Mouse (Mus musculus) thymus, postnatal 14 days (tissue): ENCODE results near the gene Olfr220.

ENCODE experiments used
- DNase-seq: peaks from one replicate; pipeline ENCODE4 v3.0.0; 2021

Gene Olfr220

DNA sequence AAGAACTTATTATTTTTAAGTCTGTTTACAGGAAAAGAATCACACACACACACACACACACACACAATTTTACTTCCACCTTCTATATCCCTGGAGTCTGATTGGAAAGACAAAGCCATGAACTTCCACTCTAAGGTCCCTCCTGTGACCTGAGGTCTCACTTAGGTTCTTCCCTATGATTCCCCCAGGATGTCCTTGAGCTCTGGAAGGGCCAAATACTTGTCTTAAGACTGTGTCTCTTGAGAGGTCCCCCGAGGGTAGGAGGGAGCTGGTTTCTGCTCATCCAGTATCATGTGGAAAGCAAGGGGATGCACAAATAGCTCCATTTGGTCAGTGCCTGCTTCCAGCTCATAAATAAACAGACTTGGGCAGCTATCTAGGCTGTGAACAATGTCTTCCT is at the start of gene Olfr220:
Olfr220 (plus strand) TSS at position 301 of the 400 bp plus-strand sequence.
- DNase-seq, result no peak

DNA sequence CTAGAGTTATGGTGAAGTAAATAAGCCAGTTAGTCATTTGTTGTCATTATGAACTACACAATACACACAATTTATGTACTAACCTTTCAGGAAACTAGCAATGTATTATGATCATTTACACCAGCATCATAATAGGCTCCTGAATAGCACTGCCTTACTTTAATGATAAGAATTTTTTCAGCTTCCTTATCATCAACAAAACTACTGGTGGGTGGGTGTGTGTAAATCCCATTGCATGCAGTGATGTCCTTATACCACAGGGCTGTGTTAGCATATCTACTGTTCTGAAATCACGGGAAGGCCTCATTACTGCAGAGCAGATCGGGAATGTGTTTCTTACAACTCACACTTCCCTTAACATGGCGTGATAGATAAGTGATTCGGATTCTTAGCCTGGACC is 18.9 kb upstream of the Olfr220 start:
- no peak for DNase-seq

DNA sequence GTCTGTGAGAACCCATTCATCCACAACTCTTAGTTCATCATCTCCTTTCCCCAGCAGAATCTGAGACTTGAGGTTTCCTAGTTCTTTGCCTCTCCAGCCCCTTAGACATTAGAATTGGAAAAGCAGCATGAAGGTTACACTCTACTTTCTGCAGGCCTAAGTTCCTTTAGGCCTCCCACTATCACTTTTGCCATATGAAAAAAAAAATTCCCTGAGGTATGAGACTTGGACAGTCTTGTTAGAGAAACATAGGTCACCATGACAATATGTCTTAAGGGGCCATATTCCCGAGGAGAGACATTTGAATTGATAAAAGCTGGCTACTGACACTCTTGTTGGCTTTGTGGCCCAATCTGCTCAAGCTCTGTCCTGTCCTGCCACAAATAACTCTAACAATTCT is 18.1 kb upstream of the Olfr220 start, which contains the start of gene Olfr414:
Olfr414 (plus strand) TSS at position 301 of the 400 bp plus-strand sequence.
- no peak for DNase-seq

DNA sequence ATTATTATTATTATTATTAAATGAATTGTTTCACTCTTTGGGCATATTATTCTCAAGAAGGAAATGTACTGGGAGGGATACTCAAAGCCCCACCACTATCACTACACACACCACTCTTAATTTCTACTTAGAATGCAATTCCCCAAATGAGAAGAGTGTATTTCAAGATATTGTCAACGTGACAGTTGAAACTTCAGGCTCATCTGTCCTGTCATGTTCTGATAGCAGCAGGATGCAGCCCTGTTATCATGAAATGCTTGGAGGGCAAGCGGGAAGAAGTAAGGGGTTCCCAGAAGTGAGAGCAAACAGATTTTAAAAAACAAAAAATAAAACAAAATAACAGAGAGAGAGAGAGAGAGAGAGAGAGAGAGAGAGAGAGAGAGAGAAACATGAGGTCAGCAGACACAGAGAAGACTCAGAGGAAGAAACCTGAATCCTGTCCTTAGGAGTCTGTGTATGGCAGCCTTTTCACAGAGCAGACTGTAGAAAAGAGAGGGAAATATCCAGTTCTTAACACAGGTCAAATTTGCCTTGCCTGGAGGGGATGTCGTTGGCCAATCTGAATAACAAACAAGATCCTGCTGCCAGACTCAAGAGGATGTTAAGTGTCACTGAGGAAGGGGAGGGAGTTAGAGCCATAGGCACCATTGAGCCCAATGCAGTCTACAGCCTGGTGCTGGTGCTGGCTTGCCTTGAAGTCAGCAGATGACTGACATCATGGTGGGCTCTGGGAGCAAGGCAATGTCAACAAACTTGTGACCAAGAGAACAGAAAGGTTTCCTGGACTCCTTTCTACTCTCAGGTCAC is 15.5 kb upstream of the Olfr220 start:
- no peak for DNase-seq

DNA sequence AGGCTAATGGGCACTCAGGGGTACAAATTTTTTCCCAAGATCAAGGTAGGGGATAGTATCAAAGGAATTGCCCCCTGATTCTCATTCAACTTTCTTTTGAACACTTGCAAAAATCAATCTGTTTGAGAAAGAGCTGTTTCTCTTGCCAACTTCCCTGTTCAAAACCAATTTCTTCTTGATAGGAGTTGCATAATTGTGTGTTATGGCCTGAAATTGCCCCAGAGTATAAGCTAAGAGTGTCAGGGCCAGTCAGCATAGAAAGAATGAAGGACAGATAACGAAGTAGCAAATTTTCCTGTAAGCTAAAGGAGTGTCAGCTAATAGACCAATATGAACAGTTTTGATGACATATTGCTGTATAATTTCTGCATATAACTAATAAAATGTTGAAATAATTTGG is 14.5 kb upstream of the Olfr220 start:
- no peak for DNase-seq

DNA sequence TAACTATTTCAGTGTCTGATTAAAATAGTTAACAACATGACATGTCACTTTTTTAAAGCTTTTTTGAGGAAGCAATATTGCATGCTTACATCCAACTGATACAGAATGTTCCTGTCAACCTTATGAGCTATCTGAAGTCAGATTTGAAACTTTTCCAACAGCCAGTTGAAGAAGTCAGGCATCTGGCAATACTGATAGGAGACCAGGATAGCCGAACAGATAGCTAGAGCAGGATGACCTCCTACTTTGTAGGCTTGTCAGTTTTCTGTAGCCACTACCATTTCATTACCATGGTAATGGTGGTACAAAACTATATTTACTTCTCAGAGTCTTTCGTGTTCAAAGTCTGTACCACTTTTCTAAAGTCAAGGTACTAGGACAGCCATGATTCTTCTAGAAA is 13.5 kb upstream of the Olfr220 start:
- DNase-seq, result no peak

DNA sequence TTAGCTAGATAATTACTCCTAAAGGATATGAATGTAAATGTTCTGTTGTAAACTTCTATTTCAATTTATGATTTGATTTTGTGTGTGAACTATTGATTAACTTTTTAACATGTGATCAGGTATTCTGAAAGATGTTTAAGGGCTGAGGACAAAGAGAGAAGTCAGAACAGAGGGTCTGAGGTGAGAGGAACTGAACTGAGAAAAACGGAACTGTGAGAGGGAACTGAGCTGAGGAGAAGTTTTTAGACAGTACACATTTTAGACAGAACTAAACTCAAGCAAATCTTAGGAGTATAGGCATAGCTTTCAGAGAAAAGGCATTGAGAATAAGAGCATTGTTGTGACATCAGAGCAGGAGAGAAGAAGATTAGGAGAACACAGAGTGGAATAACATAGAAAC is 7.8 kb upstream of the Olfr220 start:
- no peak for DNase-seq

DNA sequence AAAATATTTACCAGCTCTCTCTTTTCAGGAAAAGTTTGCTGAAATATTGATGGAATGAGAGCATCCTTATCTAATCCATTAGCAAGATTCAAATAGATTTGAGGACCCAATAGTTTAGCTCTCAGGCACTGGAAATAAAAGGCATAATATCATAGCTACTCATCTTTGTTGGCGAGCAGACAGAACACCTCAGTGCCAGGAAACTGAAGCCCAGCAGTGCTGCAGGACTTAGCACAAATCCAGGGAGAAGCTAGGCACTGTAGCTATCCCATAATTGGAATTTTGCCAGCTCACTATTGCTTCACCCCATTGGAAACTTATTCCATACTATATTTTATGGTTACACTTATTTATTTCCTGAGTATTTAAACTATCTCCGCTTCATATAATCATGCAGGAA is 13.2 kb downstream of the Olfr220 start:
- DNase-seq, result no peak

DNA sequence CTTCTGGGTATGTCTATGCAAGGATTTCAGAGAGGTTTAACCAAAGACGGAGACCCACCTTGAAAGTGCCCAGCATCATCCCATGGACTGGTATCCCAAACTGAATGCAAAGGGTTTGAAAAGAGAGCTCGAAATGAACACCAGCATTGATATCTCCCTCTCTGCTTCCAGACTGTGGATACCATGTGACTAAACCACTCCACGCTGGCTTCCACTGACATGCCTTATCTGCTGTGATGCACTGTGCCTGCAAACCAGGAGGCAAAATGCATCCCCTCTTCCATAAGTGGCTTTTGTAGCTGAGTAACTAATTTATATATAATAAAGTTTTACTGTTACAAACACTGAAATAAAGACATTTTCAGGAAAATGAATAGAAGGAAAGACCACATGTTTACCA is 23.5 kb downstream of the Olfr220 start:
- DNase-seq, result no peak

DNA sequence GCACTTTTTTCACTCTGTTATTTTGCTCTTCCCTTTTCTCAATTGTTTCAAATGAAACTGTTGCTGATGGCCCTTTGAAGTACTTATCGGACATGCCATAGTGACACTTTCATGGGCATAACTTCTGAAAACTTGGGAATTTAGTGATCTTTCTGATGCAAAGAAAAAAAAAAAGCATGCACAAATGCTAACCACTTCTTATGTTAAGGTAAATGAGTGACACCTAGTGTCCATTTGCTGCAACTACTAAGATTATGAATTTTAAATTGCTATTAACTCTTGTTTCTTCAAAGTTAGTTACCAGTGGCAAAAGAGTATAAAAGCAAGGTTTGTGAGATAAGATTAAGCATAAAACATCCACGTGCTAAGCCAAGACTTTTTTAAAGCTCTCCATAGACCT is 24.4 kb downstream of the Olfr220 start:
- no peak for DNase-seq

DNA sequence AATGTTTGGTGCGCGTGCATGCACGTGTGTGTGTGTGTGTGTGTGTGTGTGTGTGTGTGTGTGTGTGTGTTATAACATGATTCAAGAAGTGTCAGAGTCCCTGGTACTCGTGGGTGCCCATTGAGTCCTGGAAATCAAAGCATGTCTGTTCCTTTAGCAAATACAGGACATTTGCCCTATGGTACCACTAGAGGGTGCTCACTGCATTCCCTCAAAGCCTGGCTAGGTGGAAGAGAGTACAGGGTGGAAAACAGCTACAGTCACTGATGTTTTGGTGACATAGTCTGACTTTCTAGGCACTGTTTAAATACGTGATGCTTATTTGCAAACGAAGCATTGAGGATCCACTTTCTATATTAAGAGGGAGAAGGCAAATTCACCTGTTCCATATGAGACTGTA is 27.9 kb downstream of the Olfr220 start:
- peak; percentile 16 for DNase-seq

DNA sequence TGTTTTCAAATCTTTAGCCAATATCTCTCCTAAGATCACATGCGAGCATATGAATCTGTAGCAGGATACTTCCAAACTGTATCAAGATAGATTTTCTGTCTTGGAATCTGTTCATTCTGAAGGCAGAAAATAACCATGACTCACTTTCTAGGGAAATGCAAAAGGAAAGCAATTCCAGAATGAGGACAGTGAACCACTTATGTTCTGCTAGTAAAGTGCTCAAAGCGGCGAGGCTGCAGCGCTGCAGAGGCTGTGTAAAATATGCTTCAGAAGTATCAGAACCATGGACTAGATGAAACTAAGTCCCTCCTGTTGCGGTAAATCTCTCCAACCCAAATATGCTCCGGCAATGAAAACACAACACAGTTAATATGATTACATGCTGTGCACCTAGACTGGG is 40.7 kb downstream of the Olfr220 start:
- DNase-seq, result no peak

DNA sequence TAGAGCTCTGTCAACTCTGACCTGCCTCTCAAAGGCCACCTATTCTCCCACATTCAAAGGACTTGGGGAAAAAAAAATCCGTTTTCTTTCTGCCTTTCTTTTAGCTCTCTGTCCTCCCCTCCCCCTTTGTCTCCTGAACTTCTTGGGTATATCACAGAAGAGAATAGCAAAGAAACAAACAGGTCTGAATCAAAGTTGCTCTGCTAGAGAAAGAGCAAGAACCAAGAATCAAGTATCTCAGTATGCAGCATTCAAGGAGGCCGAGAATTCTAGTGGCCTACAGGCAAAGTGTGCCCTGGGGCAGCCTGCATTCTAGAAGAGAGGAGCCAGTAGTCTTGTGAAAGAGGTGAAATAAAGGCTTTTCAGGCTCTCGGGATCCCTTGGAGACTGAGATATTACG is 58.2 kb downstream of the Olfr220 start:
- no peak for DNase-seq
